In genomic region chr3:91254926-91255325, GRCm38 (mm10) we compare ENCODE assay signal across 6 mouse cellular contexts.
A peak's percentile ranks its signal among the peaks of the same experiment; 100 is the strongest.
DNase-seq lines count a peak whose midpoint lies in the region; ATAC-seq and TF ChIP-seq lines count a peak whose summit lies in the region.
"Not testable (repeated sequence)": the region's sequence is repeated elsewhere in the genome, so short reads cannot be mapped to it uniquely, and the experiment has no call there.

No protein-coding gene starts in this region.

- not testable (repeated sequence) for H3K4me2 ChIP-seq in hindbrain, embryonic 15.5 days; hindbrain, postnatal 0 days (ENCODE audit: low read depth, low read length); midbrain, postnatal 0 days (ENCODE audit: low read depth, low read length, poor library complexity, severe bottlenecking)

- WGBS in hindbrain, embryonic 15.5 days: 73% methylated on average over 2 of the region's 2 CpGs
- WGBS in hindbrain, postnatal 0 days: 74% methylated on average over 2 of the region's 2 CpGs
- 79% methylated on average over 2 of the region's 2 CpGs for WGBS in midbrain, postnatal 0 days

- ATAC-seq in hindbrain, embryonic 15.5 days (ENCODE audit: low FRiP score, low read depth): peak; percentile 51; the same call in 1 of the 2 replicates
- ATAC-seq in hindbrain, postnatal 0 days: peak; percentile 38; the same call in 1 of the 2 replicates
- not testable (repeated sequence) for ATAC-seq in midbrain, postnatal 0 days (ENCODE audit: low FRiP score)

- not testable (repeated sequence) for H3K4me3 ChIP-seq in hindbrain, embryonic 15.5 days; hindbrain, postnatal 0 days (ENCODE audit: low read length); midbrain, postnatal 0 days (ENCODE audit: low read depth, low read length)
- peak overlapping the region; percentile 33 for H3K4me3 ChIP-seq in megakaryocyte, embryonic 14.5 days (replicated peaks)

- H3K9ac ChIP-seq in hindbrain, embryonic 15.5 days; hindbrain, postnatal 0 days (replicated peaks; ENCODE audit: low read length); midbrain, postnatal 0 days (replicated peaks; ENCODE audit: low read length, poor library complexity, severe bottlenecking): not testable (repeated sequence)

- TF ChIP-seq CTCF in hindbrain, postnatal 0 days (IDR thresholded peaks at IDR 0.05; ENCODE audit: low read depth); midbrain, postnatal 0 days (IDR thresholded peaks at IDR 0.05): not testable (repeated sequence)

- not testable (repeated sequence) for H3K9me3 ChIP-seq in hindbrain, embryonic 15.5 days; hindbrain, postnatal 0 days (ENCODE audit: low read length); midbrain, postnatal 0 days (ENCODE audit: low read length)
- peaks cover 23% of the 10 kb centered on the region for H3K9me3 ChIP-seq in megakaryocyte, embryonic 14.5 days

- not testable (repeated sequence) for H3K27ac ChIP-seq in hindbrain, embryonic 15.5 days (replicated peaks); hindbrain, postnatal 0 days; midbrain, postnatal 0 days (ENCODE audit: low read depth, low read length)

- not testable (repeated sequence) for H3K4me1 ChIP-seq in hindbrain, embryonic 15.5 days (replicated peaks); hindbrain, postnatal 0 days (ENCODE audit: insufficient read depth, low read length); megakaryocyte, embryonic 14.5 days; midbrain, postnatal 0 days (ENCODE audit: insufficient read depth, low read length)

- not testable (repeated sequence) for H3K36me3 ChIP-seq in hindbrain, embryonic 15.5 days; hindbrain, postnatal 0 days (ENCODE audit: insufficient read depth, low read length); megakaryocyte, embryonic 14.5 days (replicated peaks; ENCODE audit: low read length); midbrain, postnatal 0 days (ENCODE audit: insufficient read depth, low read length)

- not testable (repeated sequence) for H3K27me3 ChIP-seq in hindbrain, embryonic 15.5 days; hindbrain, postnatal 0 days (ENCODE audit: insufficient read depth, low read length); megakaryocyte, embryonic 14.5 days (replicated peaks); midbrain, postnatal 0 days (ENCODE audit: insufficient read depth, low read length)

- peak; percentile 12 for DNase-seq in NIH3T3 (ENCODE audit: low read depth)
- peak; percentile 13 to 32 for DNase-seq in cerebellum, postnatal 10 days
- peak; percentile 53 for DNase-seq in hindbrain, postnatal 0 days (ENCODE audit: low spot score)
- DNase-seq in midbrain, postnatal 0 days (ENCODE audit: low spot score): peak; percentile 59
